27 mouse cellular contexts compared by ENCODE assay signal in genomic region chr4:55613523-55613922, GRCm38 (mm10).
"Had no signal": no experiment of that assay in that cellular context is flagged by ENCODE, and none has a peak within 500 bp of the region (broad histone marks: within the 10 kb centered on the region; RNA-seq: fewer than 3 reads in every experiment).

No protein-coding gene starts in this region.

- H3K9me3 ChIP-seq: heart, embryonic 13.5 days; heart, embryonic 15.5 days; hindbrain, embryonic 10.5 days; hindbrain, embryonic 12.5 days; kidney, embryonic 15.5 days; limb, embryonic 10.5 days; limb, embryonic 12.5 days; liver, embryonic 13.5 days; liver, embryonic 15.5 days had no signal

- DNase-seq: gastrocnemius, adult 2 months; gastrocnemius, postnatal 14 days; gastrocnemius, postnatal 36 days; heart, adult 11 months; heart, adult 2 months; heart, postnatal 14 days; heart, postnatal 4 days; kidney, postnatal 25 days; liver; liver, embryonic 13.5 days; liver, postnatal 0 days had no signal

- H3K4me3 ChIP-seq: gastrocnemius, adult 2 months; heart, adult 2 months; heart, embryonic 13.5 days; heart, embryonic 15.5 days; hindbrain, embryonic 10.5 days; hindbrain, embryonic 12.5 days; kidney, embryonic 15.5 days; layer of hippocampus, adult 2 months; left cerebral cortex, adult 2 months; limb, embryonic 10.5 days; limb, embryonic 12.5 days; liver, embryonic 13.5 days; liver, embryonic 15.5 days had no signal

- H3K36me3 ChIP-seq: heart, embryonic 13.5 days; heart, embryonic 15.5 days; hindbrain, embryonic 10.5 days; hindbrain, embryonic 12.5 days; kidney, embryonic 15.5 days; limb, embryonic 10.5 days; limb, embryonic 12.5 days; liver, embryonic 13.5 days; liver, embryonic 15.5 days had no signal

- H3K27me3 ChIP-seq: heart, embryonic 13.5 days; heart, embryonic 15.5 days; hindbrain, embryonic 12.5 days; kidney, embryonic 15.5 days; limb, embryonic 12.5 days; liver, embryonic 13.5 days had no signal

- H3K9ac ChIP-seq: heart, embryonic 13.5 days; heart, embryonic 15.5 days; hindbrain, embryonic 12.5 days; hindbrain, embryonic 14.5 days; kidney, embryonic 15.5 days; limb, embryonic 12.5 days; liver, embryonic 13.5 days; liver, embryonic 15.5 days; liver, postnatal 0 days had no signal

- H3K27ac ChIP-seq: gastrocnemius, adult 2 months; heart, adult 2 months; heart, embryonic 13.5 days; heart, embryonic 15.5 days; hindbrain, embryonic 10.5 days; hindbrain, embryonic 12.5 days; hindbrain, embryonic 14.5 days; hindbrain, postnatal 0 days; kidney, embryonic 15.5 days; kidney, postnatal 0 days; layer of hippocampus, adult 2 months; left cerebral cortex, adult 2 months; limb, embryonic 10.5 days; limb, embryonic 12.5 days; liver, embryonic 13.5 days; liver, embryonic 15.5 days had no signal

- H3K4me2 ChIP-seq: heart, embryonic 11.5 days; heart, embryonic 13.5 days; heart, embryonic 15.5 days; hindbrain, embryonic 12.5 days; hindbrain, embryonic 14.5 days; kidney, embryonic 15.5 days; limb, embryonic 12.5 days; liver, embryonic 11.5 days; liver, embryonic 13.5 days; liver, embryonic 15.5 days had no signal

- H3K4me1 ChIP-seq: heart, embryonic 15.5 days; hindbrain, embryonic 10.5 days; hindbrain, embryonic 12.5 days; kidney, embryonic 15.5 days; limb, embryonic 10.5 days; limb, embryonic 12.5 days; liver, embryonic 13.5 days; liver, embryonic 15.5 days had no signal

- ATAC-seq: forebrain, embryonic 16.5 days; hindbrain, postnatal 0 days; liver, postnatal 0 days had no signal
